Mouse (Mus musculus) heart, postnatal 0 days (tissue): ENCODE data around the gene Stat6. TPM values are rescaled to one million over a fixed set of nuclear protein-coding genes. Genes with fewer than 3 reads are reported as not detected.

Experiments
- ATAC-seq: fragments of 200-750 bp; cut with Nextera tagmentation; 2 replicates; pipeline ENCODE4 v1.8.0; 2017; ENCODE audit warnings: low read depth, moderate number of reproducible peaks, moderate library complexity; ENCODE audit not compliant: insufficient read depth
- DNase-seq: peaks from one replicate; pipeline ENCODE4 v3.0.0-alpha.2; 2016; ENCODE audit warnings: low spot score
- H3K27ac ChIP-seq: fragments of 300-500 bp; sonication (generic); 2 replicates; pipeline ENCODE4 v1.5.1; 2014; ENCODE audit warnings: low read depth, mild to moderate bottlenecking
- H3K27me3 ChIP-seq: fragments of 300-500 bp; sonication (generic); 2 replicates; pipeline ENCODE4 v1.6.1; 2014; ENCODE audit warnings: low read length, mixed read lengths; ENCODE audit not compliant: control insufficient read depth, insufficient read depth
- H3K36me3 ChIP-seq: fragments of 300-500 bp; sonication (generic); replicated peaks from 2 replicates; pipeline ENCODE4 v1.6.1; 2014; ENCODE audit warnings: low read length, mixed read lengths; ENCODE audit not compliant: control insufficient read depth, insufficient read depth
- H3K4me1 ChIP-seq: fragments of 300-500 bp; sonication (generic); 2 replicates; pipeline ENCODE4 v1.6.1; 2014; ENCODE audit warnings: antibody characterized with exemption; ENCODE audit not compliant: control insufficient read depth, insufficient read depth
- H3K4me2 ChIP-seq: fragments of 300-500 bp; sonication (generic); 2 replicates; pipeline ENCODE4 v1.6.1; 2014; ENCODE audit warnings: low read depth, mild to moderate bottlenecking, low read length, moderate library complexity
- H3K4me3 ChIP-seq: fragments of 300-500 bp; sonication (generic); 2 replicates; pipeline ENCODE4 v1.5.1; 2014; ENCODE audit warnings: low read depth, low read length
- H3K9ac ChIP-seq: fragments of 300-500 bp; sonication (generic); replicated peaks from 2 replicates; pipeline ENCODE4 v1.6.1; 2014; ENCODE audit warnings: low read depth, low read length, mixed read lengths
- H3K9me3 ChIP-seq: fragments of 300-500 bp; sonication (generic); replicated peaks from 2 replicates; pipeline ENCODE4 v1.6.1; 2016; ENCODE audit warnings: low read length; ENCODE audit not compliant: control insufficient read depth
- CTCF ChIP-seq: IDR thresholded peaks from 2 replicates; pipeline ENCODE4 v1.5.1; 2016; ENCODE audit warnings: antibody characterized with exemption, control low read depth, low read depth
- EP300 ChIP-seq: IDR thresholded peaks from 2 replicates; pipeline ENCODE4 v1.6.1; 2016; ENCODE audit warnings: antibody characterized with exemption, low read depth
- WGBS: fragments of 180-500 bp; shearing (Covaris S2); extraction: QIAGEN DNeasy Blood & Tissue Kit; methylation state at CpG from one replicate; pipeline ENCODE4 v1.1.7; 2014; 5-methylcytosine and 5-hydroxymethylcytosine counted together
- polyA plus RNA-seq: library from polyadenylated mRNA; unstranded; fragments of >200 nt; fragmentation: Nextera tagmentation; extraction: Ambion mirVana; gene quantifications from 2 replicates; pipeline ENCODE4 v1.2.1, GENCODE M21; 2015
- total RNA-seq: library from RNA; depleted of rRNA; stranded (reverse); fragments of >200 nt; gene quantifications from 2 replicates; pipeline ENCODE4 v1.2.3, GENCODE M21; 2014; ENCODE audit warnings: low replicate concordance

Stat6 gene
- total and polyA plus RNA-seq, 2 experiments from 2014 or later = 24.6 to 42.3 TPM

GRCm38 (mm10) chr10:127604465-127605250 lies 38.1 kb upstream of the Stat6 start:
- no peak overlapping the region for H3K4me2 ChIP-seq
- 34% methylated on average over 15 of the region's 15 CpGs for WGBS
- H3K4me1 ChIP-seq = peaks cover 11% of the 10 kb centered on the region; the same call in 1 of the 2 replicates
- H3K4me3 ChIP-seq = no peak overlapping the region
- no peaks in the 10 kb centered on the region for H3K27me3 ChIP-seq
- no peak for DNase-seq
- no peaks in the 10 kb centered on the region for H3K9me3 ChIP-seq
- no peak for ATAC-seq
- H3K9ac ChIP-seq = no peak overlapping the region
- H3K36me3 ChIP-seq = no peaks in the 10 kb centered on the region
- TF ChIP-seq EP300 = no peak
- no peak overlapping the region for H3K27ac ChIP-seq

GRCm38 (mm10) chr10:127605251-127605547 lies 37.6 kb upstream of the Stat6 start:
- Histone ChIP-seq H3K4me2 (no peak overlapping the region), H3K27me3 (no peaks in the 10 kb centered on the region), H3K9ac (no peak overlapping the region), H3K9me3 (no peaks in the 10 kb centered on the region), H3K4me1 (peaks cover 8% of the 10 kb centered on the region; the same call in 1 of the 2 replicates), H3K36me3 (no peaks in the 10 kb centered on the region), H3K27ac (no peak overlapping the region), H3K4me3 (no peak overlapping the region)
- TF ChIP-seq EP300 = no peak
- TF ChIP-seq CTCF = no peak
- DNase-seq (no peak), ATAC-seq (no peak)
- 71% methylated on average over 8 of the region's 8 CpGs for WGBS

- H3K36me3 ChIP-seq = no peaks in the 10 kb centered on the region
- H3K27ac ChIP-seq = no peak overlapping the region
- peaks cover 8% of the 10 kb centered on the region; the same call in 1 of the 2 replicates for H3K4me1 ChIP-seq
- WGBS = 96% methylated on average over 9 of the region's 9 CpGs
- H3K4me3 ChIP-seq = no peak overlapping the region
- no peak overlapping the region for H3K9ac ChIP-seq
- TF ChIP-seq CTCF = no peak
- no peak overlapping the region for H3K4me2 ChIP-seq
- H3K9me3 ChIP-seq = no peaks in the 10 kb centered on the region
- no peaks in the 10 kb centered on the region for H3K27me3 ChIP-seq
- no peak for DNase-seq
- no peak for ATAC-seq
Observed at GRCm38 (mm10) chr10:127605756-127606155, 37.0 kb upstream of the Stat6 start.

- H3K27me3 ChIP-seq = no peaks in the 10 kb centered on the region
- 89% methylated on average over 7 of the region's 7 CpGs for WGBS
- TF ChIP-seq EP300 (no peak), CTCF (no peak)
- no peak for DNase-seq
- H3K9ac ChIP-seq = no peak overlapping the region
- no peaks in the 10 kb centered on the region for H3K36me3 ChIP-seq
- H3K9me3 ChIP-seq = no peaks in the 10 kb centered on the region
- H3K27ac ChIP-seq = no peak overlapping the region
- no peak overlapping the region for H3K4me2 ChIP-seq
- peaks cover 8% of the 10 kb centered on the region; the same call in 1 of the 2 replicates for H3K4me1 ChIP-seq
- H3K4me3 ChIP-seq = no peak overlapping the region
- no peak for ATAC-seq
Observed at GRCm38 (mm10) chr10:127607059-127607458, 35.7 kb upstream of the Stat6 start.

GRCm38 (mm10) chr10:127609415-127610065 lies 33.2 kb upstream of the Stat6 start:
- H3K9me3 ChIP-seq = no peaks in the 10 kb centered on the region

GRCm38 (mm10) chr10:127610066-127610415 lies 32.7 kb upstream of the Stat6 start:
- no peaks in the 10 kb centered on the region for H3K27me3 ChIP-seq
- no peak for ATAC-seq
- no peak overlapping the region for H3K27ac ChIP-seq
- WGBS = 81% methylated on average over 9 of the region's 9 CpGs
- H3K36me3 ChIP-seq = no peaks in the 10 kb centered on the region
- no peak overlapping the region for H3K4me2 ChIP-seq
- TF ChIP-seq CTCF = no peak
- no peak for TF ChIP-seq EP300
- peaks cover 3% of the 10 kb centered on the region; the same call in 1 of the 2 replicates for H3K4me1 ChIP-seq
- H3K9me3 ChIP-seq = no peaks in the 10 kb centered on the region
- no peak for DNase-seq
- H3K9ac ChIP-seq = no peak overlapping the region
- H3K4me3 ChIP-seq = no peak overlapping the region

More at GRCm38 (mm10) chr10:127609415-127610065, 33.2 kb upstream of the Stat6 start:
- Histone ChIP-seq H3K4me2 (no peak overlapping the region), H3K27me3 (no peaks in the 10 kb centered on the region), H3K27ac (no peak overlapping the region), H3K4me3 (no peak overlapping the region), H3K36me3 (no peaks in the 10 kb centered on the region), H3K9ac (no peak overlapping the region), H3K4me1 (peaks cover 7% of the 10 kb centered on the region; the same call in 1 of the 2 replicates)
- 70% methylated on average over 9 of the region's 9 CpGs for WGBS
- ATAC-seq = no peak
- DNase-seq = no peak
- TF ChIP-seq CTCF (no peak), EP300 (no peak)
